Mouse (Mus musculus) adrenal gland, postnatal 10 days (tissue): ENCODE results near the gene St7. TPM values are rescaled to one million over a fixed set of nuclear protein-coding genes. Genes with fewer than 3 reads are reported as not detected.

ENCODE experiments used
- DNase-seq: peaks from one replicate; pipeline ENCODE4 v3.0.0; 2021; ENCODE audit warnings: mixed read lengths
- total RNA-seq, 2 experiments: library from RNA; stranded (reverse); gene quantifications; 2 replicates each; pipeline ENCODE4 v1.2.3; 2021

Gene St7
- total RNA-seq, 2 experiments from 2014 or later, result 18.2 to 21.6 TPM

DNA sequence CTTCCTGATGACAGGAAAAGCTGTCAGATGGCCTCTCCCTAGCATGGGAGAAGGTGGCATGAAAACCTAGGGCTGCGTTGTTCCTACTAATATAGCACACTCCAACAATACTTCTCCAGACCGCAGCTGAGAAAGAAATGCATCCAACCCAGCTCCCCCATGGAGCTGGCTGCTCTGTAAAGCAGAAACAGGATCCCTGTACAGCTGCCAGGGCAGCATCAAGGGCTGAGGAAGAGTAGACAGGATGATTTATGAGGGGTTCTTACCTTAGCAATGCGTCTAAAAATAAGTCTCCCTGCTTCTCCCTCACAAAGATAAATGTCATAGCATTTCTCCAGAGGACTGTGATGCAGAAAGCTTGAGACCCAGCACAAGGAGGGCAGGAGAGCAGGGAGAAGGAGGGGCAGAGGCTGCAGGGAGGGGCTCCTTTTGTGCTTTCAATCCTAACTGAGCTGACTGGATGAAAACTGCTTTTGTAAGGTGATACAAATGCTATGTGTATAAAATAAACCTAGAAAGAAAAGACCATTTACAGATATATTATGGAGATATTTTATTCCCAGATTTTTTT is 124.2 kb downstream of the St7 start:
- peak; percentile 9 for DNase-seq

DNA sequence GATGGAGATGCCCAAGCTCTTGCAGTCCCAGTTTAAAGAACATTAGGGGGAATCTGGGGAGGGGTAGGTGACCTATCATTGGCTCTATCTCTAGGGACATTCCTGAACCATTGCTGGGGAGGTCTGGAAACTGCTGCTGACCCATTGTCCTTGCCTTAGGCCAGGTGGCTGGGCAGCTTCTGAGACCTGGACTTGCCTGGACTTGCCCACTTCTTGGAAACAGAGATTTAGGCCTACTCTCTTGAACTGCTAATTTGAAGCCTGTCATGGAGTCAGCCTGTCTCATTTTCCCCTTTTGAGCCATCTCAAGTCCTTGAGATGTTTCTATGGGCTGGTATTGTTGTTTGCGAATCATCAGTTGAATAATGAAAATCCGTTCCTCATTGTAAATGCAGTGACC is 130.9 kb downstream of the St7 start:
- no peak for DNase-seq

DNA sequence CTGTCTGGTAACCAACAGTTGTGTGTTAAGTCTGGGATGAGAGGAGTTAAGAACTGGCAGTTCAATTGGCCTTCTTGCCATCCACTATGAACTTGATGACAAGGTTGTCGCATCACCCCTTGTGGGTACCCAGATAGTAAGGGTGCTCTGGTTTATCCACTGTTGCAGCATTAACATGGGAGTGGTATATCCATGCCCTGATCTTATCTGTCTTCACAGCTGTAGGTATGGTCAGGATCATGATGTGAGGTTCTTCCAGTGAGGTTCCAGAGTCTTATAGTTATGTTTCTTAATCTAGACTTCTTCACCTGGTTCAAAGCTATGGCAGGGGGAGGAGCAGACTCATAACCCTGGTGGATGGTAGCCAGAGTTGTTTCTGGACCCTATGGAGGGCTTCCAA is 132.0 kb downstream of the St7 start:
- DNase-seq, result no peak

DNA sequence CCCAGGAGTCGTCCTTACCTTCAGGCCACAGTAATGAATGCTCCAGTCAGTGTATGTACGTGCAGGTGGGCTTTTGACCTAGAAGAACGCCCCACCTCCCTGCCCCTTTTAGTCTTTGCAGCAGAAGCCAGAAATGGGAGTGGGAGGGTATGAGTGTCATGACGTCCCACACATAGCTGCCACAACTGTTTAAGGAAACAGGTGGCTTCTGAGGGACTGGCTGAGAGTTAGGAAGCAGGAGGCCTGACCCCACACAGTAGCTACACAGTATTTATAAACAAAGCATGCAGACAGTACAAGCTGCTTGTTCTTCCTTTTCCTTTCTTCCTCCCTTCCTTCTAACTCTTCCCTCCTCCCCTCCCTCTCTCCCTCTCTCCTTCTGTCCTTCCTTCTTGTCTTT is 135.6 kb downstream of the St7 start:
- DNase-seq, result no peak

DNA sequence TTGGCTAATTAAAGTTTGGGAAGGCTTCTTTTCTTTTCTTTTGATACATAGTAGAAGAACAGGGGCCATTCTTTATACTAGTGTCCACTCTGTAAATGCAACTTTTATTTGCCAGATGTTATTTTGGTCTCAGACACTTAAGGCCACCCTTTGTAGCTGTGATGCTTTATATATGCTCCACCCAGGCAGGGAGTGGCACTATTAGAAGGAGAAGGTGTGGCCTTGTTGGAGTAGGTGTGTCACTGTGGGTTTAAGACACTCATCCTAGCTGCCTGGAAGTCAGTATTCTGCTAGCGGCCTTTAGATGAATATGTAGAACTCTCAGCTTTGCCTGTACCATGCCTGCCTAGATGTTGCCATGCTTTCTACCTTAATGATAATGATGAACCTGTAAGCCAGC is 137.2 kb downstream of the St7 start:
- DNase-seq, result no peak

DNA sequence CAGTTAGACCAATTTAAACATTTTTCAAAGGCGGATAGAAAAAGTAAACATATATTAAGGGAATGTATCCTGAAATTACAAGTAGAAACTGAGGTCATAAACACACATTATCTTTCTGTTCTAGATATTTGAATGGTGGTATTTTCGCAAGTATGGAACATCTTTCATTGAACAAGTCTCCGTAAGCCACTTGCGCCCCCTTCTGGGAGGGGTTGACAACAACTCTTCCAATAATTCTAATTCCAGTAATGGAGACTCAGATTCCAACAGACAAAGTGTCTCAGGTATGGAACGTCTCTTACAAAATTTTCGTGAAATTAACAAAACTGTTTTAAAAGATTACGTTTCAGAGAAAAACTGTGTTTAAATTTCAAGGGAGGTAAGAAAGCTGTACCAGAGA is 141.8 kb downstream of the St7 start:
- peak; percentile 85 for DNase-seq

DNA sequence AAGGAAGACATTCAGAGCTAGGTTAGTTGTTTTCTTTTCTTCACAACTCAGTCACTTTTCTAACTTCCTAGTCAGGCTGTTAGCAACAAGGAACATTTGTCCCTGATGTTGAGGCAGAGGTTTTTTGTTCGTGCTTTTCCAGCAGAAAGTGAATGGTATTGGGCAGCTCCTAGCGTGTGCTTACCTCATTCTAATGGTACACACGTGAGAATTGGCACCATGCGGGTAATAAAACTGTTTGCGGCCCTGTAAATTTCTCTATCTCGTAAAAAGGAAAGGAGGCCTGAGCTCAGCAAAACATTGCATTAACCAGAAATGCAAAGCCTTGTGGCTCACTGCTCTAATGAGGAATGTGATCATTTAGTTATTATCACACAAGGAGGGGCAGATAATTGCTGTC is 143.0 kb downstream of the St7 start:
- DNase-seq, result no peak

DNA sequence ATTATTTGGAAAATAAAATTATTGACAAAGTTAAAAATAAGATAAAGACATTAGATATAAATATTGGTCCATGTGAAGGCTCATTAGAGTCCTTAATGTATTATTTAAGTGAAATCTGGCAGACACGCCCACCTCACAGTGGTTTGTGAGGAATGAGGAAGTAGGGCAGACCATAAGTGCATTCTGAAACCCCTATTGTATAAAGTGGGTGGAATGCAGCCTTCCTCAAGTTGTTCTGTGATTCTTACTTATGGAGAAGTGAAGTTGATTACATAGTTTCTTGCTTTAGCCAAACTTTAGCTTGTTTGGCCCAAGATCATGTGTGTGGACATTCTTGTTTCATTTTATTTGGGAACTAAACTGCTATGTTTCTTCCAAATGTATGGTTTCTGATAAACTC is 144.9 kb downstream of the St7 start:
- no peak for DNase-seq

DNA sequence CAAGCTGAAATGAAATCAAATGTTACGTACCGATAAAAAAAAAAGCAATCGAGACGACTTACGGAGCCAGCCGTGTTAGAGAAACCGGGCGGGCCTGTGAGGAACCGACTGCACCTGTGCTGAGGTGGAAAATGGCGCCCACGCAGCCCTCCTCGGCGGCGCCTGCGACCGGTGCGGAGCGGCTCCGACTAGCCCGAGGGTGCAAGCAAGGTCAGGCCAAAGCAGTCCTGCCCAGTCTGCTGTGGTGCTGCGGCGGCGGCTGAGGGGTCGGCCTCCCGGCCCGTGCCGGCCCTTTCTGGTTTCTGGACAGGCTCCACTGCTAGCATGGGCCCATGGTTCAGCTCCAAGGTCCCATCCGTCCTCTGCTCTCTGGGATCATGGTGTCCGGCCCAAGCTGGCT is 147.7 kb downstream of the St7 start:
- DNase-seq, result no peak

DNA sequence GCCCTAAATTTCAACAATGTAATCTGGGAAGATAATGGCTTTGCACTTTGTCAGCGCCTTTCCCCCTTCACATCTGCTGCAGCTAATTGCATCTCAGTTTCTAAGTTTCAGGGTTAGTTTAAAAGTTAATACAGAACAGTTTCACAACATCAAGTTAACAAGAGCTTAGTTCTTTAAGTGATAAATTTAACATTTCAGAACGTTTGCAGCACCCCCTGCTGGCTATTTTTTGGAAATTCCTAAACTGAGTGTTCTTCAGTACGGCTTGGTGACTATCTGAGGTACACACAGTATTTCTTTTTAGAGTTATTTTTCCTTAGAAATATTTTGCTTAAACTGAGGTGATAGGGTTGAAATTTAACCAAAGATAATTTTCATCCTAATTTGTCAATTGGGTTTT is 150.0 kb downstream of the St7 start:
- DNase-seq, result peak; percentile 60

DNA sequence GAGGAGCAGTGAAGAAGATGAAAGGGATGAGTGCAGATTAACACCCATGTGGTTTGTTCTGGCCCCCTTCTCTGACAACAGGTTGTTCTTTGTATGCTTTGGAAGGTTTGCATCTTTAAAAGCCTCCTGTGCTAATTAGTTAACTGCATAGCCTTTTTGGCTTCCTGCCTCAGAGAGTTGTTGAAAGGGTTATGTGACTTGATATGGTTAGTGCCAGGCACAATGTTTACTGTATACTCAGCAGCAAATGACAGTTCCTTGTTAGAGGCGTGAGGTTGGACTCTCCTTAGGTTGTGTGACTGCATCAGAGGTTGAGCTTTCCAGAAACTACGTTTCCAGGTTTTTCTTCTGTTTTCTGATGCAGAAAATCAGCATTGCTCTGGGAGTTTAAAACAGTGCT is 158.6 kb downstream of the St7 start:
- no peak for DNase-seq

DNA sequence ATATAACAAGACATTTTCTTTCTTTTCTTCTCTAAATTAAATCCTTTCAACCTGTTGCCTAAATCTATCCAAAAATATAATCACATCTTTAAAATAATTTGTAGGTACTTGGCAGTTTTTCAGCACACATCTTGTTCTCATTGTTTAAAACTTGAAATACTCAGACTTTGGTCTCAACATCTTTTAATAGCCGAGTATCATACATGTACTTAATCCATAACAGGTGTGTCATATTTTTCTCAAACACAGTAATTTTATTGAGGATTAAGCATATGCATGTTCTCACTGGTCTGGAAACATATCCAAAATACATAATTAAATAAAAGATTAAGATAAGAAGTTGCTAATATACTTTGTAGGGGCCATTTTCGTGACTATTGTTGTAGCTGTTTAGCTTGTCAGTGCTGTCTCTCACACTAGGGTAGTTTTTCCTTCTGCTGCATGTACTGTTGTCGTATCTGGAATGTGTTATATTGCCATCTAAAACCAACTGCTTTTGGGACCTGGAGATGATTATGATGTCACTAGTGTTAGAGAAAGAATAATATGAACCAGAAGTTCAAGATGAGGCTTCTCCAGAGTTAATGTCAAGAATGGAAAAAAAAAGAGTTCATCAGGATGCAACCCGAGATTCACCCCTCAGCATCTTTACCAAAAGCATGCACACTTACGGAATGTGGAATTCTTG is 161.0 kb downstream of the St7 start:
- no peak for DNase-seq

DNA sequence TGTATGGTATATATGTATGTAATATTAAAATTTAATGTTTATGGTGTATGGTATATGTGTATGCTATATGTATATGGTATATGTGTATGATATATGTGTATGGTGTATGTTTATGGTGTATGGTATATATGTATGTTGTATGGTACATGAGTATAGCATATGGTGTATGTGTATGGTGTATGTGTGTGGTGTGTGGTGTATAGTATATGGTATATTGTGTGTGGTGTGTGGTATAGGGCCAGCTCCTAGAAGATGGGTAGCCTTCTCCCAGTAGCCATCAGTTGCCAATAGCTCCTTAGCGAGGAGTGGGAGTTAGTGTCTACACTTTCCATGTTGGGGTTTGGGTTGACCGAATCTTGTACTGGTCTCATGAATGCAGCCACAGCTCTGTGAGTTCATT is 162.9 kb downstream of the St7 start:
- DNase-seq, result no peak

DNA sequence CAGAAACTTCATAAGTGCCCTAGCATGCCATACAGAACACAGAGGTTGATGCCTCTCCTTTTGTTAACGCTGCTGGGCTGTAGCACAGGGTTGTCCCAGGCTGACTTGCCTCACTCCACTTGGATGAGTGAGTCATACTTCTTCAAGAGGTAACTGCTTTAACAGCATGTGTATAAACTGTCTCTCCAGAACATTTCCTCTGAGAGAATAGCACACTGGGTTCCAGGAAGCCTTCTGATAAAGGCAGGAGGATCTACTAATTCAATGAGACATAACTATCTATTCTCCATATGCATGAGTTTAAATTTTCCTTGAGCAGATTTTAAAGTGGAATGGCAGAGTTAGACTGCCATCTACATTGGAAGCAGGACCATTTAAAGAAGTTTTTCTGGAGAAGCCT is 166.8 kb downstream of the St7 start:
- no peak for DNase-seq

DNA sequence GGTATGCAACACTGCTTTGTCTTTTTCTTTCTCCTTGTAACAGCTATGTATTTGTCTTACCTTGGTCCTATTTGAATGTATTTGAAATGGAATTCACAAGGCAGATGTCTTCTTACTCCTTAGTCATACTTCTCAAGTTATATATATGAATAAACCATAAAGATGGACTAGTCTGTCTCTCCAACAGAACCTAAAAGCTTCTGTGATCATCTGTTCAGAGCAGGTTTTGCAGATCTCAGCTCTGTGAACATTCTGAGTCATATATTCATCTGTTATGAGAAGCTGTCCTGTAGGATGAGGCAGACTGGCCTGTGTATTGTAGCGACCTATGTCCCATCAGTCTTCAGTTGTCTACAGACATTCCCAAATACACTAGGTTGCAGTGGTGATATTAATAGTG is 167.7 kb downstream of the St7 start:
- DNase-seq, result no peak

DNA sequence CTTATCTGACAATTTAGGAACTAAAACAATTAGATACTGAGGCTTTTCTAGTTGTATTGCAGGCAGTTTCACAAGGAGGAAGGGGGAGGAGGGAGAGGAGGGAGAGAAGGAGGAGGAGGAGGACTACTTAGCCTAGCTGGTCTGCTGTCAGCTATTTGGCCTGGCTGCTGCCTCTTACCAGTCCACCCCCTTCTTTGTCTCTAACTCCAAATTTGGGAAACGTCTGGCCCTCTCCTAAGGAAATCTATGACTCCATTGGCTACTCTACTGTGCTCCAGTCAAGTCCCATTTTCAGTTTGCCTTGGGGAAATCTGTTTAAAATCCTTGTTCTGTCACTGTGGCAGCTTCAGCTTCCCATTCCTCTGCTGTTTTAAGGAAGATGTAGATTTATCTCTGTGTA is 175.1 kb downstream of the St7 start:
- no peak for DNase-seq

DNA sequence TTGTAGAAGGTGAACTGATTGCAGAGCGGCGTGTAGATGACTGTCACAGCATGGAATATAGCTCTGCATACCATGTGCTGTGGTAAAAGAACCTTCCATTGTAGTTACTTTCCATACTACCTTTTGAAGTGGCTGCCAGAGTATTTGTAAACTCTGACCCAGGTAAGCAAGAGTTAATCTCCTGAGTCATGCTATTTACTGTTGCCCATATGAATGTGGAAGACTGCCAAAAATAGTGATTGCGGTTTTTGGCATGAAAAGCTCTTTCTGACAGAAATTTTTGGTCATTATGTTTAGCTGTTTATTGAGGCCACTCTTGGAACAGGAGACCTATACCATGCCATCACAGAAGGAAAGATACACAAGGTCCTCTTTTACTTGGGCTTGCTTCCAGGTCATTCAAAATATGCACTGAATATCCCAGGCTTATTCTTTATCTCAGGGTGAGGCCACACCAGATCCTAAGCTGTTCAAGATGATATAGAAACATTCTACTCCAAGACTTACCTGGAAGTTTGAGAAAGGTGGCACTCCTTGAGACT is 179.2 kb downstream of the St7 start:
- no peak for DNase-seq

DNA sequence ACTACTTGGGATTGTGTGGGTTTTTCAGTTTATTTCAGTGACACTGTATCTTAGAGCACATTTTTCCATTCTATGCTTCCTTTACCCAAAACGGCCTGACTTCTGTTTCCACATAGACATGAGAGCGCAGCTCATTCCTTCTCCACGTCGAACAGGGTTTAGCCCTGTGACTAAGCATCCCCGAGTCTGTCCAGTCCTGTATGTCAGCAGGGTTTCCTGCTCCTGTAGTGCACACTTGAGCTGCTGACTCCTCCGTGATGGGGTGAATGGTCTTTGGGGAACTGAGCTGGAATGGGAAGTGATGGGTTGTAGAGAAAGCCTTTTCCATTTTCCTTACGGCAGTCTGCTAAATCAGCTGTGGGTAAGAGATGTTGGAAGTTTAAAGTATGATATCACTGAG is 182.9 kb downstream of the St7 start:
- no peak for DNase-seq

DNA sequence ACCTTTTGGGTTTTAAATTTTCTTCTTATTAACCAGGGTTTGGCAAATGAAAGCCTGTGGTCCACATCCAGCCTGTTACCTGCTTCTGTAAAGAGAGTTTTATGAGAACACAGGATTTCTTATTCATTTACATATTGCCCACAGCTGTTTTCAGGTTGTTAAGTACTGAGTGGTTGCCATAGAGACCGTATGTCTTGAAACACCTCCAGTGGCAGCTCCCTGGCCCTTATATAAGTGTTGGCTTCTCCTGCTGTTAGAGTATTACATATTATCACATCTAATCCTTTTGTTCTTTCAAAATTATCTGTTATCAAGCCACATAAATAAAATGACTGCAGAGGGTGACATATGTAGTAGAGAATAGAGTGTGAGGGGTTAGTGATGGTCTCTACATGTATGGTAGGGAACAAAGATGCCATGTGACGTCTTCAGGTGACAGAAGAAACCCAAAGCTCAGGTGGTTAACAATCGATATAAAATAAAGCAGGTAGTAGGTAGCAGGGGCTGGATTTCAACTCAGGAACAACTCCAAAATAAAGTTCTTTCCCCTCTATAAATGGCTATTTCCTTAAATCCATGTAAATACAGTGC is 183.4 kb downstream of the St7 start:
- no peak for DNase-seq

DNA sequence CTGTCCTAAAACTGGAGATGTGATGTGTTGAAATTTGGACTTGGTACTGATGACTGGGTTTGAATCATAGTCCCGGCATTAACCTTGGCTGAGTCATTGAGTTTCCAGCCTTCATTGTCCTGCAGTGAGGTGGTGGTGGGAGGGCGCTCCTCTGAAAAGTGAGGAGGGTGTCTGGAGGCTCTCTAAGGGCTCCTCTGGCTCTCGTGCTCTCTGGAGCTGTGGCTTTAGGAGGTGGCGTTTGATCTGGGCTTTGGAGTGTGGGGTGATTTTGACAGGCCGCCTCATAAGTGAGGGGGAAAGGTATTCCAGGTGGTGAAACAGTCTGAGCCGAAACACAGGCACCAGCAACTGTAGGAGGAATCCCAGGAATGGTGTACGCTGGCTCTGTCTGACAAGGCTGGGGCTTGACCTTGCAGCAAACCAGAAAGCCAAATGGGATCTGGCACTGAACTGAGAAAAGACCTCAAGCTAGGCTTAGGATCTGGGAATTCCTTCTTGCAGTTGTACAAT is 184.0 kb downstream of the St7 start:
- peak; percentile 61 for DNase-seq

DNA sequence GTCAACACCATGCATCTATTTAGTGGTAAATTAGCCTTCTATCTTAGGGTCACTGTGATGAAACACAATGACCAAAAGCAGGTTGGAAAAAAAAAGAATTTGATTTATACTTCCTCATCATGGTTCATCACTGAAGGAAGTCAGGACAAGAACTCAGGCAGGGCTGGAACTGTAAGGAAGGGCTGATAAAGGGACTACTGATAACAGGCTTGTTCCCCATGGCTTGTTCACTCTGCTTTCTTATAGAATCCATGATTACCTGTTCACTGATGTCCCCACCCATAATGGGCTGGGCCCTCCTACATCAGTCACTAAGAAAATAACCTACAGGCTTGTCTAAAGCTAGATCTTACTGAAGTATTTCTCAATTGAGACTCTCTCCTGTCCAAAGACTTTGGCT is 190.2 kb downstream of the St7 start:
- no peak for DNase-seq

DNA sequence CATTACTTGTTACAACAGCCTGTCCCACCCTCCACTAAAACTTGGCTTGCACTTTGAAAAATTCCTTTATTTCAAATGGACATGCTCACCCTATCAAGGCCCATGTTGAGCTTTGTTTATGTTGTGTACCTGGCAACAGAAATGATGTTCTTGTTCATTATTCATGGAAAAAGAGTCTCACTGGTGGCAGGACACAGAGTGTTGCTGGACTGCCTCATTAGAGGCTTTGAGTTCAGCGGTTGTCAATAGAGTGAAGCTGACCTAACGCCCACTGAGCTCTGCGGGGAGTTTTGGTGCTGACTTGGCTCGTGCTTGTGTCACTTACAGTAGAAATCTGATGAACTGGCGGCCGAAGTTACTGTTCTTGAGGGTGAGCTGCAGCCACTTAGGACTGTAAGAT is 195.0 kb downstream of the St7 start:
- DNase-seq, result no peak

DNA sequence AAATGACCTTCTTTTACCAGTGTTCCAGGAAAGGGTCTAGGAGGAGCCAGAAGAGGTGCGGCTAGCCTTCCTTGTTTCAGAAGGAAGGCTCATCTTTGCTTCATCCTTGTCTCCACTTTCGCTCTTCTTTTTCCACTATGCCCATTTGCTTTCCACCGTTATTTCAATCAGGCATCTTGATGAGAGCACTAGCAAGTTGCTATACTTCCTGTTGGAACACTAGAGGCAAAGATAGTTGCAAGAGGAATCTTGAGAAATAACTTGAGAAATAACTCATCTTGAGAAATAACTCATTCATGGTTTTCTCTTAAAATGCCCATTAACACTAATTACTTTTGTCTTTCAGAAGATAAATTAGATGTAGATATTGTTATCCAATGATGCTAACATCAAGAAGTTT is 202.8 kb downstream of the St7 start:
- DNase-seq, result no peak

DNA sequence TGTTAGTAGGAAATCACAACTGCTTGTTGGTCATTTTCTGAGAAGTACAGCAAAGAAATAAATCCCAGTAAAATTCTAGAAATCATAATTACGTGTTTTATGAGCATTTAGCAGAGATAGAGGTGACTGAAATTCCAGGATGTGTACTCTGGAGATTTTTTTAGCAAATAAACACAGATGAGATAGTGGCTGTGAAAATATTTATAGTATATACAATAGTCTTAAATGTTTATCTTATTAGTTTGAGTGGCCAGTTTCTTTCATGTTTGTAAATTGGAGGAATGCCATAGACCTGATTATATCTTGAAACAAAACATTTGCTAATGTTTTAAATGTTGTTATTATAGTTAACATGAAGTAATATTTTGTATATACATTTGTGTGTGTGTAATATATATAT is 205.8 kb downstream of the St7 start:
- no peak for DNase-seq
